Mouse (Mus musculus) layer of hippocampus, postnatal 14 days (tissue): ENCODE measurements around the gene Sfxn5. TPM values are rescaled to one million over a fixed set of nuclear protein-coding genes. Genes with fewer than 3 reads are reported as not detected.

Experiments used
- DNase-seq, 2 experiments: peaks; one replicate each; pipeline ENCODE4 v3.0.0; 2021 to 2022; ENCODE audit warnings: low spot score in 2 of 2, mixed read lengths in 1 of 2
- total RNA-seq, 2 experiments: library from RNA; stranded (reverse); gene quantifications; 2 replicates each; pipeline ENCODE4 v1.2.3; 2021

Sfxn5 gene
- total RNA-seq, 2 experiments from 2014 or later: 154 to 171 TPM

GRCm38 (mm10) chr6:85237595-85238337 is 95.5 kb downstream of the Sfxn5 start:
- peak; percentile 73 to 75 for DNase-seq

- DNase-seq: peak in 1 of 2 experiments; percentile 42
Measured at GRCm38 (mm10) chr6:85237001-85237400, 96.2 kb downstream of the Sfxn5 start.

DNA sequence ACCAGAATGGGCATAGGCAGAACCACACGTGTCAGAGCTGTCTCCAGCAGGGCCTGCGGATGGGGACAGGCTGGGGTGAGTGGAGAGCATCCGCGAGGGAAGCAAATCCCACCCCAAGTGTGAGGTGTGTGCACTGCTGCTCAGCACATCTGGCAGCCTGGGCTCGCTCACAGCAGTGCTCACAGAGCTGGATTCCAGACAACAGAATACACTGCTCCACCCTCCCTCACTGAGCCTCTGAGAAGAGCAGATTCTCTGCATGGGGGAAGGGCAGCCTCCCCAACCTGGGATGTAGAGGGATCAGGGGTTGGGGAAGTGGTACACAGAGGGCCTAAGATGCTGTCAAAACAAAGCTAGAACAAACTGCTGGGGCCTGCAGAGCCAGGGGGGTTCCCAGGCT is 98.4 kb downstream of the Sfxn5 start:
- DNase-seq: no peak

- DNase-seq: no peak
Measured at GRCm38 (mm10) chr6:85232836-85233623, 100.2 kb downstream of the Sfxn5 start.

- DNase-seq: no peak
Measured at GRCm38 (mm10) chr6:85232045-85232444, 101.2 kb downstream of the Sfxn5 start.

DNA sequence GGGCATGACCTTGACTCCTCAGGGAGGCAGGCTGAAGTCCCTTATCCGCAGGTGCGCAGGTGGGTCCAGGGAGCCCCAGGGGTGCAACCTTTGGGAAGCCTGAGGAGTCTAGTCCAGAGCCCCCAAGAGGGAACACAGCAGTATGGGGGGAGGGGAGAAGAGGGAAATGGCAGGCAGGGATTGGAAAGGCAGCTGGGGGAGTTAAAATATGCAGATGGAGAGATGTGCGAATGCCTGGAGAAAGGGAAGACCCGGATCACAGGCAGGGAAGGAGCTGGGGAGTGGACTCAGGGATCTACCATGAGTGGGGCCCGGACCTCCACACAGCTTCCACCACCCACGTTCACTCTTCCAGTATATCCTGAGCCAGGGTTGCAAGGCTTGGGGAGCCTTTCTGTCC is 101.8 kb downstream of the Sfxn5 start:
- DNase-seq: peak in 1 of 2 experiments; percentile 43

- DNase-seq: no peak
Measured at GRCm38 (mm10) chr6:85230762-85231161, 102.5 kb downstream of the Sfxn5 start.

GRCm38 (mm10) chr6:85227520-85227919 is 105.7 kb downstream of the Sfxn5 start:
- no peak for DNase-seq

GRCm38 (mm10) chr6:85226570-85226969 is 106.7 kb downstream of the Sfxn5 start:
- peak in 1 of 2 experiments; percentile 69 for DNase-seq

- DNase-seq: peak in 1 of 2 experiments; percentile 36
Measured at GRCm38 (mm10) chr6:85224442-85224891, 108.8 kb downstream of the Sfxn5 start.

- no peak for DNase-seq
Measured at GRCm38 (mm10) chr6:85223498-85224150, 109.6 kb downstream of the Sfxn5 start.

DNA sequence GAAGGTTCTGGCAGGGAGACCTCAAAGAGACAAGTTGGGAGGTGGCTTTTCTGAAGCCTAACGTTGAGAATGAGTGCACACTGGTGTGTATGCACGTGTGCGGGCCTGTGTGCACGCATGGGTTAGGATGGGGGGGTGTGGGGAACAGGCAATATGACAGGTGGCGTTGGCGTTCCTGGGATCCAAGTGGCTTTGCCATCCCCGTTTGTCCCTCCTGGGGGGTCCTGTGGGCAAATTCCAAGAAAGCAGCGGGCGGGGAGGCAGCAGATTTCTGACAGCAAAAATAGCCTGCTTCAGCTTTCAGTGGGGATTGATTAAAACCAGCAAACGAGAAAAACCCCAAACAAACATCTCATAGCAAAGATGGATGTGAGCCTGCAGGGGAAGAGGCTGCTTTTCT is 110.7 kb downstream of the Sfxn5 start:
- DNase-seq: peak in 1 of 2 experiments; percentile 44

GRCm38 (mm10) chr6:85220917-85221316 is 112.3 kb downstream of the Sfxn5 start:
- no peak for DNase-seq

DNA sequence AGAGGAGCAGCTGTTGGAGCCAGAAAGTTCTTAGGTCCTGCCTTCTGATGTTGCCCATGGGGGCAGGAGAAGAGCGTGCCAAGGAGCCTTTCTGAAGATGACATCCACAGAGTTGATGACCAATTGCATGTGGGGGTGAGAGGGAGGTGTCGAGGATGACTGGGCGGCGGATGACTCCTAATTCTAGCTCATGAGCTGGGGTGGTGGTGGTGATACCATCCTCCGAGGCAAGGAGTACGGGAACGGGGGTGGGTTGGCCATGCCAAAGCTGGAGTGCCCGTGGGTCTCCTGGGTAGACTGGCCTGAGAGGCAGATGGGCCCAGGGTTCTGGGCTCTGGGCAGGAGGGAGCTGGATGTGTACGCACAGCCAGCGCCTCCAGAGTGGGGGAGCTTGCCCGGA is 113.5 kb downstream of the Sfxn5 start:
- no peak for DNase-seq

DNA sequence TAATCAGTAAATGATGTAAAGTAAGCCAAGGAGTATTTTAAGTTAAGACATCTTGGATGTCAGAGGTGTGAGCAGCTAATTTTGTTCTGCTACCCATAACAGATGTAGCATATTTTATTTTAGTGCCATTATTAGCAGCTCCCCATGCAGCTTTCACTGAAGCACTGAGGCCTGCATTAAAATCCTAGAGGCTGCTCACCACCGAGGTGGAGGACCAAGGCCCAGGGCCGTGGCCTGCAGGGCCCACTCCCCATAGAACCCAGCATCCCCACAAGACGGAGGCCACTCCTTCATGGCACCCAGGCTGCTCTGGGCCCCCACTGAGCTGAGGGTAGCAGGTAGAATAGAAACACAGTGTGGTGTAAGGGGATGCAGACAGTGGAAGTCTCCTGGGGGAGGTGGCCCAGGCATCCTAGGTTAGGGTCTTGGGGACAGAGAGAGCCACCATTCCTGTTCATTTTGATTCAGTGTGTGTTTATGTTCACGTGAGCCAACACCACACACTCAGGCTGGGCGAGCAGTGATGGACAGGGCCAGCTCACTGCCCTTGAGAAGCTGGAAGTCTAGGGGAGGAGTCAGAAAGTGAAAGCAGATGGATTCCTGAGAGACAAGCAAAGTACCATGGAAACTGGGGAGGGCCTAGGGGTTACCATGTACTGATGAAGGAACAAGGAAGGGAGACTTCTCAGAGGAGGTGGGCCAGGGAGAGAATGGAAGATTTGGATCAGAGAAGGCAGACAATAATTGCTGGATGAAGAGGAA is 114.4 kb downstream of the Sfxn5 start:
- no peak for DNase-seq

DNA sequence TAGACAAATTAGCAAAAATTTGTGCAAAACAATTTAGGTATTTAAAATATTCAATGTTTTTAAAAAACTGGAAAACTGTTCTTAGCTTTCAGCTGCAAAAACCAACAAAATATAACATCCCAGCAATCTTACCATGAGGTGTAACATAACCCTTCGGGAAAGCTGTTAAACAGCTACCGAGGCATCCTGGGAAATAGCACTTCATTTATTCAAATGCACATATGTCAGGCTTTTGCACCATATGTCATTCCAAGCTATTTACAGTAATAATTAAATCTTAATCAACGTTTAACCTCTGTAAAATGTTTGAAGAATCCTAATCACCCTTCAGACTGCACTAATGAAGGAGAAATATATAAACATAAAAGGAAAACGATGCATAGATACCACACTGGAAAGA is 115.0 kb downstream of the Sfxn5 start:
- DNase-seq: peak in 1 of 2 experiments; percentile 42

DNA sequence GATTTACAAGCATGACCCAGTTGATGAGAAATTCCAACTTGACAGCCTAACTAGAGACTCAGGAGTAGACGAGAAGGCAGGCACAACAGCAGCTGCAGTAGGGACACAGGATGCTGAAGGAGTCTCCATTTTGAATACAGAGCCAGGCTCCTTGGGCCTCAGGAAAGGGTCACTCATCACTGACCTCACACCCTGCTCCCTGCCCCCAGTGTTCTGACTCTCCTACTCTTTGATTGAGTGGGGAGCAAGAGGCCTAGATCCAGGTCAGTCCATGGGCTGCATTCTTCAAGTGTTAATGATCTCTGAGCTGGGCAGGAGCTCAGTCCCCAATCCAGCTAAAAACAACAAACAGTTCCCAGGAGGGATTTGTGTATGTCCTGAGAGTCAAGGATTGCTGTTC is 122.5 kb downstream of the Sfxn5 start:
- no peak for DNase-seq

- no peak for DNase-seq
Measured at GRCm38 (mm10) chr6:85209226-85209967, 123.8 kb downstream of the Sfxn5 start.

- DNase-seq: no peak
Measured at GRCm38 (mm10) chr6:85207345-85207744, 125.9 kb downstream of the Sfxn5 start.

- DNase-seq: peak; percentile 68 to 81
Measured at GRCm38 (mm10) chr6:85206939-85207285, 126.3 kb downstream of the Sfxn5 start.
